Mouse (Mus musculus): ENCODE measurements around the gene Prkca.
A peak's percentile ranks its signal among the peaks of the same experiment; 100 is the strongest.

Gene Prkca

GRCm38 (mm10) chr11:108235081-108235703 is 108.5 kb downstream of the Prkca start:
- DNase-seq (ENCODE audit: low spot score): no peak

DNA sequence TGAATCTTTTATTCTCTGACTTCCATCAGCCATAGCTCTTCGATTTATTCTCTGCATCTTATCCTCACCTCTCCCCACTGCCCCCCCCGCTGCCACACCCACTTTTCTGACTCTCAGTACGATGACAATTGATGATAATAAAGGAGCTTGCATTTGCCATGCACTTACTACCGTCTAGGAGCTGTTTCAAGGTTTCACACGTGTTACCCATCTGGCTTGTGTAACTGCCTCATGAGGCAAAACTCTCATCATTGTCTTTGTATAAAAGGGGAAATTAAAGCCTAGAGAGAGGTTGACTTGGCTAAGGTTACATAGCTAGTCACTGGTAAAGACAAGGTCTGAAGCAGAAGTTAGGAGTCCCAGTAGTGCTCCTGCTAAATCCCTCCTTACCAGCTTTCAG is 110.7 kb downstream of the Prkca start:
- no peak for DNase-seq (ENCODE audit: low spot score)

GRCm38 (mm10) chr11:108230101-108230500 is 113.6 kb downstream of the Prkca start:
- no peak for DNase-seq (ENCODE audit: low spot score)

GRCm38 (mm10) chr11:108229176-108229946 is 114.4 kb downstream of the Prkca start:
- DNase-seq (ENCODE audit: low spot score): no peak

GRCm38 (mm10) chr11:108228497-108228896 is 115.2 kb downstream of the Prkca start:
- no peak for DNase-seq (ENCODE audit: low spot score)

DNA sequence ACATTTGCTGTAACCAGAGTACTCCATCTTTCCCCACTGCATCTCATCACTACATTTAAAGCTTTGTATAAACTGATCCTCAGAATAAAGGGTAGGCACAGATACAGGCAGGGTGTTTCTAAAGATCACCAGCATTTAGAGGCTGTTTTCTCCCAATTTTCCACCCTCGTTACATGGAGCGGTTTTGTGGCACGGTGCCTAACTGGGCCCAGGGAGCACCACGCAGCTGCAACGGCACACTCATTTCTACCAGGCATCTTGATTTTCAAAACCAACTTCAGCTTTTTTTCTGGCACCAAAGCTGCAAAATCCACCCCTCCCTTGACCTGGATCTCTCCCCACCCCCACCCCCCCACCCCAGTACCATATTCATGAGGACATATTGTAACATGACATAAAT is 117.5 kb downstream of the Prkca start:
- no peak for DNase-seq (ENCODE audit: low spot score)

DNA sequence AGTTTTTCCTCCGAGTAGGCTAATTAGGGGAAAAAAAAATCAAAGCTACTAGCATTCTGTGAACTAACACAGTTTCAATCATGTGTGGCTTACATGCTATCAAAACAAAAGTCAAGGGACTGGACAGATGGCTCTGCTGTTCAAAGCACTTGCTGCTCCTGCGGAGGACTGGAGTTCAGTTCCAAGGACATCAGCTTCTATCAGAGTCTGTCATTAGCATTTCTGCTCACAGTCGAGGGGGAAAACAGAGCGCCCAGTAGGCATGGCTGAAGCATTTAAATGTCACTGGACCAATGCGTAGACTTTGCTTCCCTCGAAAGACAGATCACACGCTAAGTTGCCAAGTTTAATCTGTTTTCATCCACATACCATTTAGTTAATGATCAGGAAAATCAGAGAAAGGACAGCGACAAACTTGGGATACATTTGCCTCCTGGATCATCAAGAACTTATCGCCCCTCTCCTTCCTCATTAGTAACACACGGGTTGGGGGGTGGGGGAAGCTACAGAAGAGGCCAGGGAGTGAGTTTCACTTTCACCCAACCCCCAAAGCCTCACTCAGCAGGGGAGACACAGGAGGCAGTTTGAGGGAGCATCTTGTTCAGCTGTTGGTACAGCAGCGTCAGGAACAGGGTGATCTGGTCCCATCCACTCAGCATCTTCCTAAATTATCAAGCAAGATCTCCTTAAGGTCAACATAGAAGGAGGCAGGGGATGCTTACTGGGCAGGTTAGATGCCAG is 119.3 kb downstream of the Prkca start:
- no peak for DNase-seq (ENCODE audit: low spot score)

DNA sequence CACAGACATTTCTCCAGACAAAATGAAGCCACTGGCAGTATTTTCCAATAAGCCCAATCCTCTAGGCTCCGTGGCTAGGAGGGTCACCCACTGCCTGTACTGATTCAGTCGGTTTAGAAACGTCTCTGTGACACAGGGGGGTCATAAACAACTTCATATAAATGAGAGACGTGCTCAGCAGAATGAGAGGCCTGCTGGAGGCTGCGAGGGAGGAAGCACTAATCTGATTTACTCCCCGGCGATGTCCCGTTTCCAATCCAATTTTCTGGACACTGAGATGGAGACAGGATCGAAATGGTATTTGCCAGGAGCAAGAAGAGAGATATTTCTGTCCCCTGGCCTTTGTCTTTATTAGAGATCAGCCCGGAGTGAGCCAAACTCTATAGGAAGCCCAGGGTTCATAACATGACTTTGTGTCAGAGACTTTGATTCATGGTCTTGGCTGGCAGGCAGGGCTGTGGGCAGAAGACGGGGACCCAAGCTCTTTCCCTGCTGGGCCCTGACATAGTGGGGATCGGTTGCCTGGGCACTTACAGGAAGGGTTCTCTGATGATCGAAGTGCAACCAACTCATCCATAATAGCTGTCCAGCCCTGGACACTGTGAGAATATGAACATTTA is 120.0 kb downstream of the Prkca start:
- DNase-seq (ENCODE audit: low spot score): no peak

DNA sequence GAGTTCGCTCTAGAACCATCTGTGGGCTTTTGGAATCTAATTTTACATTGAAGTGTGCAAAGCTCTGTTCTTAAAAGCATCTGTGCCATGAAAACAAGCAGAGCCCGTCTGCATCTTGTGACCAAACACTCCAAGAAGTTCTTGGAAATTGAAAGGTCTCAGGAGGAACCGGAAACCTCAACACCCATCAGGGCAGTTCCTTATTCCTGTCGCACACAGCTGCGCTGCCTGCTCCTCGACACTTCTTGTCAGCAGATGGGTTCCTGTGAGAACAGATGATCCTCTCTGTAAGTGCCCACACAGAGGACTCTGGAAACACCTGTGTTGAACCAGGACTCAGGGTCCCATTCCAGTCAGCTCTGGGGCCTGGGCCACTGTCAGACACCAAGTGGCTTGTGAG is 120.6 kb downstream of the Prkca start:
- DNase-seq (ENCODE audit: low spot score): peak; percentile 27

DNA sequence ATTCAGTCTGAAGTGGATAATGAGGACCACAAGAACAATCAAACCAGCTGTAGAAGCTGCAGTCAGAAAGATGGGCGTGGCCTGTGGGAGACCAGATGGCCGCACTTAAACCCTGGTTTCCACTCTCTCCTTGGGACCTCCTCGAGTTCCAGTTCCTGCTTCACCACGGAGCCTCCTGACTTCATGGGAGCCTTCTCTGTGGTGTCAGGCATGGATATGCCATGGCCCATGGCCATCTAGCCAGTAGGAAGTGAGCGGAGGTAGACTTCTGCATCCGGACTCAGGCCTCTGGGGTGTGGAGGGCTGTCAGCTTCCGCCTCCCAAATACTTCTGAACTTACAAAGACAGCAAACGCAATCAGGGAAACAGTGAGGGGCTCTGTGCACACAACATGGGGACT is 121.1 kb downstream of the Prkca start:
- no peak for DNase-seq (ENCODE audit: low spot score)

DNA sequence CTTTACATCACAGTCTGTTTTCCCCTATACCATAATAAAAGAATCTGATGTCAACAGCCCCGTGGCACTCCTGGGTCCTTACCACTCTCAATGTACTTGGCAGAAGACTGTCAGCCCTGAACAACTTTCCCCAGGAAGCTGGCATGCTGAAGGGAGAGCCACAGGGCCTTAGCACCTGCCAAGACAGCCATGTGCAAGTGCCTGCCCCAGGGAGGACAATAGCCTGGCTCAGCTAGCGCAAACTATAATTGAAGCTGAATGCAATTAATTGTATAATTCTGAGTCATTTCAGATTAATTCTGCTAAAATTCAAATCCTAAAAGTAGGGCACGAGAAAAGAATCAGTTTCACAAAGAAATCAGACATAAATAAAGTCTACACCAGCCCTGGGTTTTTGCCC is 121.7 kb downstream of the Prkca start:
- no peak for DNase-seq (ENCODE audit: low spot score)

GRCm38 (mm10) chr11:108221124-108221835 is 122.4 kb downstream of the Prkca start:
- peak; percentile 64 for DNase-seq (ENCODE audit: low spot score)

- no peak for DNase-seq (ENCODE audit: low spot score)
These were observed 123.1 kb downstream of the Prkca start for GRCm38 (mm10) chr11:108220605-108221004.

DNA sequence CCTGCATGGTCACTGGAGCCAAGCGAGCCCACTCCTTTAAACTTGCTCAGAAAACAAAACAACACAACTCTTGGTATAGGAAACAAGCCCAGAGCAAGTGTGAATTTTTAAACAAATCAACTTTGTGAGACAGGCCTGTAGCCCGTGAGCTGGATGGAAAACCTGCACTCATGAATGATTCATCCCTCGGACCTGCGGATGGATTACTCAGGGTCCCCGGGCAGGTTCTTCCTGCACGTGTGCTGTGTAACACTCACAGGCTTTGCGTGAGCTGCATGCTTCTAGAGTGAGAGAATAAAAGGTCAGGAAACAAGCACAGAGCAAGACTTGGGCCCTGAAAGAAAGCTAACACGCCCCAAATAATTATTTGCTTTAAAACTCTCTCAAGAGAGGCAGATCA is 126.7 kb downstream of the Prkca start:
- no peak for DNase-seq (ENCODE audit: low spot score)

- DNase-seq (ENCODE audit: low spot score): no peak
These were observed 127.7 kb downstream of the Prkca start for GRCm38 (mm10) chr11:108216064-108216463.

- no peak for DNase-seq (ENCODE audit: low spot score)
These were observed 128.3 kb downstream of the Prkca start for GRCm38 (mm10) chr11:108215466-108215865.

- no peak for DNase-seq (ENCODE audit: low spot score)
These were observed 129.1 kb downstream of the Prkca start for GRCm38 (mm10) chr11:108214521-108215223.

DNA sequence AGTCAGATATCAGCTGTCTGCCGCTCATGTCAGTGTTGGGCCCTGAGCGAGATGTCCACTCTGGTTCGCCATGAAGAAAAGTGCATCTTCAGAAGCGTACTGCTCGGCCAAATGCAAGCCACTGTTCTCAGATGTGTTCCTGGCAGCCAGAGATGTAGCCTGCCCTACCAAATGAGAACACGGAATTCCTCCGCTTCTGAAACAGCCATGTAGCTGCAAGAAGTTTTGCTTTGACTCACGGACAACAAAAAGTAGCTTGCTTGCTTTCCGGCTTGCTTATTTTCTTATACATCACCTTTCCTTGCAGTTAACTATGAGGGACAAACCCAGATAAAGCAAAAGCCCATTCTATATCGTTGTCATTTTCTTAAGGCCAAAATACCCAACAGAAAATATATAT is 129.9 kb downstream of the Prkca start:
- no peak for DNase-seq (ENCODE audit: low spot score)

GRCm38 (mm10) chr11:108212638-108213037 is 131.1 kb downstream of the Prkca start:
- no peak for DNase-seq (ENCODE audit: low spot score)

DNA sequence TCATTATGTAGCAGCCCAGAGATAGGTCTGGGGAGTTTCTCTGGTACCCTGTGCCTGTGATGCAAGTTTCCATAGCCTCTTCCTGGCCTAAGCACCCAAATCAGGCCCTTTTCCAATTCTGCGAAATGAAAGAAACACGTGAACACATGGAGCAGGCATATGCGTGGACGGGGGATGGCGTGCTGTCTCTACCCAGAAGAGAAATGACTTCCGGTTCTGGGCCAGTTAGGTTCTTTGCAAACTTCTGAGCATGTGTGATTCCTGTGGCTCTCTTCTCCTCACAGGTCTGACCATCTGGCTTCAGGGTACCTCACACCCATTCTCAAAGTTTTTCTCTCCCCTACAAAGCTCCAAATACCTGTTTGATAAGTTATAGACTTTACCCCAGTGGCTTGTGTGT is 131.7 kb downstream of the Prkca start:
- DNase-seq (ENCODE audit: low spot score): no peak

GRCm38 (mm10) chr11:108210749-108211148 is 133.0 kb downstream of the Prkca start:
- no peak for DNase-seq (ENCODE audit: low spot score)
